In genomic region chr3:87905880-87906485, GRCm38 (mm10) we compare ENCODE assay signal across 7 mouse cellular contexts. TPM values are rescaled to one million over a fixed set of nuclear protein-coding genes. Genes with fewer than 3 reads are reported as not detected.
DNase-seq lines count a peak whose midpoint lies in the region; ATAC-seq and TF ChIP-seq lines count a peak whose summit lies in the region.

TSS of gene Hdgf (plus strand) at chr3:87906321.

- H3K4me1 ChIP-seq in embryonic facial prominence, embryonic 12.5 days: peaks cover 38% of the 10 kb centered on the region
- H3K4me1 ChIP-seq in kidney, adult 2 months (ENCODE audit: control insufficient read depth, insufficient read depth, low read length): peaks cover 25% of the 10 kb centered on the region
- H3K4me1 ChIP-seq in limb, embryonic 12.5 days (replicated peaks): peaks cover 38% of the 10 kb centered on the region
- H3K4me1 ChIP-seq in midbrain, embryonic 15.5 days: peaks cover 39% of the 10 kb centered on the region
- peaks cover 16% of the 10 kb centered on the region; the same call in 1 of the 2 replicates for H3K4me1 ChIP-seq in spleen, adult 2 months (ENCODE audit: control insufficient read depth, insufficient read depth, insufficient read length)

- under 1% methylated on average over 56 of the region's 57 CpGs for WGBS in embryonic facial prominence, embryonic 12.5 days
- WGBS in kidney, adult 2 months: under 1% methylated on average over 56 of the region's 57 CpGs
- WGBS in limb, embryonic 12.5 days: under 1% methylated on average over 54 of the region's 57 CpGs
- under 1% methylated on average over 55 of the region's 57 CpGs for WGBS in midbrain, embryonic 15.5 days
- 2% methylated on average over 57 of the region's 57 CpGs for WGBS in spleen, adult 2 months

- no peaks in the 10 kb centered on the region for H3K36me3 ChIP-seq in embryonic facial prominence, embryonic 12.5 days
- no peaks in the 10 kb centered on the region for H3K36me3 ChIP-seq in kidney, adult 2 months (ENCODE audit: control insufficient read depth, insufficient read depth, low read length)
- H3K36me3 ChIP-seq in limb, embryonic 12.5 days: no peaks in the 10 kb centered on the region
- H3K36me3 ChIP-seq in midbrain, embryonic 15.5 days (replicated peaks): no peaks in the 10 kb centered on the region
- H3K36me3 ChIP-seq in spleen, adult 2 months (ENCODE audit: control insufficient read depth, insufficient read depth, low read length): no peaks in the 10 kb centered on the region

- peak within 1 kb of the TSS; percentile 98 for H3K9ac ChIP-seq in embryonic facial prominence, embryonic 12.5 days
- peak within 1 kb of the TSS; percentile 97 for H3K9ac ChIP-seq in limb, embryonic 12.5 days (replicated peaks)
- H3K9ac ChIP-seq in midbrain, embryonic 15.5 days: peak within 1 kb of the TSS; percentile 97

- ATAC-seq in embryonic facial prominence, embryonic 12.5 days (ENCODE audit: insufficient number of reproducible peaks, insufficient read depth, low FRiP score, low TSS enrichment): peak; percentile 93
- ATAC-seq in limb, embryonic 12.5 days (ENCODE audit: insufficient number of reproducible peaks, insufficient read depth, low FRiP score, low TSS enrichment, low read depth): peak; percentile 88
- peak; percentile 95 for ATAC-seq in midbrain, embryonic 15.5 days (replicated peaks)

- DNase-seq in adrenal gland, postnatal 25 days: peak; percentile 94
- DNase-seq in heart, adult 18-20 months: peak; percentile 93 to 96
- DNase-seq in kidney, adult 2 months: peak; percentile 97
- DNase-seq in spleen, adult 2 months (ENCODE audit: low read depth in 1 of 2, low spot score in 2 of 2): peak; percentile 87 to 93

- peak within 1 kb of the TSS; percentile 93 for H3K4me2 ChIP-seq in embryonic facial prominence, embryonic 12.5 days (replicated peaks)
- H3K4me2 ChIP-seq in limb, embryonic 12.5 days: peak within 1 kb of the TSS; percentile 94
- peak within 1 kb of the TSS; percentile 89 for H3K4me2 ChIP-seq in midbrain, embryonic 15.5 days

- H3K4me3 ChIP-seq in embryonic facial prominence, embryonic 12.5 days: peak within 1 kb of the TSS; percentile 94
- H3K4me3 ChIP-seq in kidney, adult 2 months (ENCODE audit: insufficient read depth, low read depth, low read length): peak within 1 kb of the TSS; percentile 67
- H3K4me3 ChIP-seq in limb, embryonic 12.5 days (replicated peaks): peak within 1 kb of the TSS; percentile 98
- H3K4me3 ChIP-seq in midbrain, embryonic 15.5 days: peak within 1 kb of the TSS; percentile 100
- peak within 1 kb of the TSS; percentile 96 for H3K4me3 ChIP-seq in spleen, adult 2 months (ENCODE audit: extremely low read depth, insufficient read depth, insufficient read length)

- TF ChIP-seq POLR2A in kidney, adult 2 months (IDR thresholded peaks at IDR 0.05; ENCODE audit: low read depth, low read length): peak; percentile 21
- TF ChIP-seq POLR2A in spleen, adult 2 months (IDR thresholded peaks at IDR 0.05; ENCODE audit: low read depth, low read length): no peak; the same call in 1 of the 2 replicates

- H3K27ac ChIP-seq in embryonic facial prominence, embryonic 12.5 days: peak within 1 kb of the TSS; percentile 98
- H3K27ac ChIP-seq in kidney, adult 2 months (ENCODE audit: insufficient read depth, low read depth, low read length): peak within 1 kb of the TSS; percentile 94
- H3K27ac ChIP-seq in limb, embryonic 12.5 days: peak within 1 kb of the TSS; percentile 96
- H3K27ac ChIP-seq in midbrain, embryonic 15.5 days: peak within 1 kb of the TSS; percentile 96
- peak within 1 kb of the TSS; percentile 88 for H3K27ac ChIP-seq in spleen, adult 2 months (ENCODE audit: insufficient read depth, low read length)

- H3K27me3 ChIP-seq in embryonic facial prominence, embryonic 12.5 days: no peaks in the 10 kb centered on the region
- H3K27me3 ChIP-seq in kidney, adult 2 months (replicated peaks; ENCODE audit: control insufficient read depth, insufficient read depth, low read length): no peaks in the 10 kb centered on the region
- H3K27me3 ChIP-seq in limb, embryonic 12.5 days: no peaks in the 10 kb centered on the region
- H3K27me3 ChIP-seq in midbrain, embryonic 15.5 days (replicated peaks): no peaks in the 10 kb centered on the region
- H3K27me3 ChIP-seq in spleen, adult 2 months (ENCODE audit: control insufficient read depth, insufficient read depth, low read length): no peaks in the 10 kb centered on the region

- no peaks in the 10 kb centered on the region for H3K9me3 ChIP-seq in embryonic facial prominence, embryonic 12.5 days
- H3K9me3 ChIP-seq in limb, embryonic 12.5 days: no peaks in the 10 kb centered on the region
- H3K9me3 ChIP-seq in midbrain, embryonic 15.5 days: no peaks in the 10 kb centered on the region

- no peak for TF ChIP-seq CTCF in kidney, adult 2 months (conservative IDR thresholded peaks at IDR 0.05; ENCODE audit: insufficient read depth, insufficient read length, low read depth, low read length)
- no peak; the same call in 1 of the 2 replicates for TF ChIP-seq CTCF in spleen, adult 2 months (IDR thresholded peaks at IDR 0.05; ENCODE audit: extremely low read depth, insufficient read depth, insufficient read length, insufficient replicate concordance)

RNA-seq across cellular contexts. Expression of gene Hdgf, which starts in this region (rescaled TPM):
- total RNA-seq in adrenal gland, postnatal 25 days (2021): 173 and 198 TPM in 2 replicates
- polyA plus RNA-seq in embryonic facial prominence, embryonic 12.5 days (2016; fragmentation: Nextera tagmentation; extraction: Ambion mirVana): 246 and 270 TPM in 2 replicates
- total RNA-seq in heart, adult 18-20 months (2021): 100 to 1,000 TPM; 111 to 117 TPM
- 104 and 113 TPM in 2 replicates for polyA plus RNA-seq in kidney, adult 2 months (2012; rRNA removed)
- 286 and 294 TPM in 2 replicates for polyA plus RNA-seq in limb, embryonic 12.5 days (2016; fragmentation: Nextera tagmentation; extraction: Ambion mirVana)
- 173 and 190 TPM in 2 replicates for polyA plus RNA-seq in midbrain, embryonic 15.5 days (2015; fragmentation: Nextera tagmentation; extraction: Ambion mirVana)
- polyA plus RNA-seq in spleen, adult 2 months (2012; rRNA removed): 43.6 and 50.0 TPM in 2 replicates

Comparison
In these comparisons a context has a peak if more than half of its experiments do, and no peak if none do; other contexts are left out.
1. Peak in every context shown above with its lines: DNase-seq, ATAC-seq, H3K4me3 ChIP-seq and H3K27ac ChIP-seq.